Mouse (Mus musculus) kidney, adult 9 months (tissue): Measurements from ENCODE around the gene Thbs3.
"Not testable (repeated sequence)": the region's sequence is repeated elsewhere in the genome, so short reads cannot be mapped to it uniquely, and the experiment has no call there.

Experiments used
- DNase-seq: peaks from one replicate; pipeline ENCODE4 v3.0.0; 2022

Thbs3 gene

DNA sequence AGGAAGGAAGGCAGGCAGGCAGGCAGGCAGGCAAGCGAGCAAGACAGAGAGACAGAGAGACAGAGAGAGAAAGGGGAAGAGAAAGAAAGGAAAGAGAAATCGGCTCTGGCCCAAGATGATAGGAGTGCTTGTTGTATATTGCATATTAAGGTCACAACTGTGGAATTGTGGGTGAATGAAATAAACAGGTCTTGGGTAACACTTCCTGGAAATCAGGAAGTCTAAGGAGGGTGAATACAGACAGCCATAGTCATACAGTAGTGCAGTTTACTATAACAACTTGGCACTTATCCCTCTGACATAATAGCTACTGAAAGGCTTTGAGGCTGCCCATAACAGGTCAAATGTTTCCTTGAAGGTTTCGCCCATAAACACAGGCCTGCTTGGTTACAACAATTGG lies 15.1 kb upstream of the Thbs3 start:
- DNase-seq: no peak

DNA sequence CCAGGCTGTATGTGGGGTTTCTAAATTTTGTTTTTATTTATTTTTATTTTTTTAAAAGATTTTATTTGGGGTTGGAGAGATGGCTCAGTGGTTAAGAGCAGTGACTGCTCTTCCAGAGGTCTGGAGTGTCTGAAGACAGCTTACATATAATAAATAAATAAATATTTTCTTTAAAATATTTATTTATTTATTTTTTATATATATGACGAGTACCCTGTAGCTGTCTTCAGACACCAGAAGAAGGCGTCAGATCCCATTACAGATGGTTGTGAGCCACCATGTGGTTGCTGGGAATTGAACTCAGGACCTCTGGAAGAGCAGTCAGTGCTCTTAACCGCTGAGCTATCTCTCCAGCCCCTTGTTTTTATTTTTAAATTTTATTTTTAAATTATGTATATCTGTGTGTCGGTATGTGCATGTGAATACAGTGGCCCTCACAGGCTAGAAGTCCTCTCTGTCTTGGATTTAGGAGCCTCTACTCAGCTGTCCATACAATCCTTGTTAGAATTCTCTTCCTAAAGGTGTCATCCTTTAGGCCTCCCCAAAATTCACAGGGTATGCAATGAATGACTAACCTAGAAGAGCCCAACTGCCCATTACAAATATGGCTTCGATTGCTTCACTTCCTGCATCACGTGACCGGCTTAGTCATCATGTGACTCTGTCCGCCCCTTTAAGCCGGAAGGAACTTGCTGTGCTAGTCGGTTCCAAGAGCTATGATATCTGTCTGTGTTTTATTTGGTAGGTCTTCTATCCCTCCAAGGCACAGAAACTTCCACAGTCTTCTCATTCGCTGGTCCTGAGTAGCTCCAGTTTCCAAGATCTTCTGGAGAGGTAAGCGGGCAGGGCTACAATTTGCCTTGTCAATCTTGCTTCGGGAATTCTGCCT lies 12.5 kb upstream of the Thbs3 start, which contains the start of gene Gba:
Gene Gba, plus strand, starts transcription at position 676 of the 889 bp plus-strand sequence.
- peak; percentile 88 for DNase-seq

DNA sequence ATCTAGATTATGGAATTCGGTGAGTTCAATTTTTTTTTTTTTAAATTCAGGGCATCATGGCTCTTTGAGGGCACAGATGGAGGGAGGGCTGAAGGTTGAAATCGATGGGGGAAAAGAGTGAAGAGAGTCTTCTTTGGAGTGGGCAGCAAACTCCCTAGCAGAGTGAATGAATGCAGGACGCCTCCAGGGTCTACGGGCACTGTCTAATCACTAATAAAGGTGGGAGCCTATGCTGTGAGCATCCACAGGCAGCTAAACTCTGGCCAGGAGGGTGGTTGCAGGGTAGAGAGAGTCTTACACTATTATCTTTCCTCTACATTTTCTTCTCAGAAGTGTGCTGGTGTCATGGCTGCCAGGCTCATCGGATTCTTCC lies 11.9 kb upstream of the Thbs3 start:
- DNase-seq: no peak

DNA sequence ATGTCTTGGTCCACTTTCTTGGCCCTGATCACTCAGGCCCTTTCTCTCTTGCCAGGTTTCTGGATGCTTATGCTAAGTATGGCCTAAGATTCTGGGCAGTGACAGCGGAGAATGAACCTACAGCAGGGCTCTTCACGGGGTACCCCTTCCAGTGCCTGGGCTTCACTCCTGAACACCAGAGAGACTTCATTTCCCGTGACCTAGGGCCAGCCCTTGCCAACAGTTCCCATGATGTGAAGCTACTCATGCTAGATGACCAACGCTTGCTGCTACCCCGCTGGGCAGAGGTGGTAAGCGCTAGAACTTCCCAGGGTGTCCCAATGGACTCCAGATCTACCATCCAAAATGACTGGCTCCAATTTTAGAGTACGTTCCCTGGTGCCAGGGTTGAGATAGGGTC lies 8.9 kb upstream of the Thbs3 start:
- DNase-seq: no peak

DNA sequence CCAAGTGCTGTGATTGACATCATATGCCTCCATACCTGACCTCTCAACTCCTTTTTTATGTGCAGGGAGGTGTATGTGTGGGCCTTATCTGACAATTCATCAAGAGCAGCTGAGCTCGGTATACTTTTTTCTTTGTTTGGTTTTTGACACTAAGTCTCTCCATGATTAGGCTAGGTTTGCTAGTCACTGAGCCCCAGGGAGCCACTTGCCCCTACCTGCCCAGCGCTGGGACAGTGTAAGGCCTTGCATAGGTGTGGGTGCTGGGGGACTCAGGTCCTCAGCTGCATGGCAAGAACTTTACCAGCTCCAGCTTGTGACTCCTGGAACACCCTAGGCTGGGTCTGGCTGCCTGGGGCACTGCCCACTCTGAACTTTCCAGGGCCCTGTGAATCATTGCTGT lies 8.3 kb upstream of the Thbs3 start:
- no peak for DNase-seq

DNA sequence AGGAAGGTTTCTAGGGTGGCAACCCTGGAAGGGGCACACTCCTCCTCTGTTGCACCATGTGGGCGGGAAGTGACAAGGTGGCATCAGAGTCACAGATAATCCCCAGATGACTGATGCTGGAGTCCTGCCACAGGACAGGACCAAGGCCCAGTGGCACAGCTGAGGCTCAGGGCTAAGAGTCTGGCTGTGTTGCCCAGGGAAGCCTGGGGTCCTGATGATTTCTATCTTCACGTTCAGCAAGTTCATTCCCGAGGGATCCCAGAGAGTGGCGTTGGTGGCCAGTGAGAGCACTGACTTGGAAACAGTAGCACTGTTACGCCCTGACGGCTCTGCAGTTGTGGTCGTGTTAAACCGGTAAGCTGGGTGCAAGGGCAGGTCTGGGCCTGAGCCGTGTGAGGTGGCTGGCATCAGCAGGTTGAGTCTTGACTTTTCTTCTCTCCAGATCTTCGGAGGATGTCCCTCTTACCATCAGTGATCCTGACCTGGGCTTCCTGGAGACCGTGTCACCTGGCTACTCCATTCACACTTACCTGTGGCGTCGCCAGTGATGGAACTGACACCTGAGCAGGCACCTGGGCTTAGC lies 6.8 kb upstream of the Thbs3 start:
- DNase-seq: no peak

DNA sequence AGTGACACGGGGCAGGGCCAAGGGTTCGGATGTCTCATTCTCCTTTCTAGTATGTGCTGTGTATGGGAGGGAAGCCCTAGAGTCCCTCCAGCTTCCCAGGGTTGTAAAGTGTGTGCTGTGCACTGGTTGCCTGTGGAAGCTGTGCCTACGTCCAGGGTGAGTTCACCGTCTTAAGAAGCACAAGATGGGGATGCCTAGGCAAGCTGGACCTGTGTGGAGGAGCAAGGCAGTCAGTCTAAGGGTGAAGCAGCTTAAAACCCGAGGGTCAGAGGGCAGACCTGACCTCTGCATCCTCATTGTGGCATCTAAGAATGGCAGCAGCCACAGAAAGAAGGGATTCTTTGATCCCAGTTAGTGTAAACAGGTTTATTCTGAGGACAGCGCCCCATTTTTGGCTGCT lies 6.2 kb upstream of the Thbs3 start:
- no peak for DNase-seq

DNA sequence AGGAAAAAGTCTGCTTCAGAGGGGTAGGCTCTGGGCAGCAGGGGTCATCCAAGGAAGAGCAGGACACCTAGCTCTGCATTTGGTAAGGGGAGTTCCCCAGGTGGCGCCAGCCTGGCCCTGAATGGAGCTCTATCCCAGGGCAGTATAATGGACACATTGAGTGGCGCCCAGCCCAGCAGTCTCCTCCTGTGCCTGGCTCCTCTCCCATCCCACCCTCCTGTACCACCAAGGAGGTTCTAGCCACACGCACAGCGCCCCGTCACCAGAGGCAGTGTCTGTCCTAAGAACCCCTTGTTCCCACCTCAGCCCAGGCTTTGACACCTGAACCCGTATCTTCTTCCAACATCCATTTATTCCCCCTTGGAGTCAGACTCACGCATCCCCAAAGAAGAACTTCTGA lies 5.2 kb upstream of the Thbs3 start:
- no peak for DNase-seq

DNA sequence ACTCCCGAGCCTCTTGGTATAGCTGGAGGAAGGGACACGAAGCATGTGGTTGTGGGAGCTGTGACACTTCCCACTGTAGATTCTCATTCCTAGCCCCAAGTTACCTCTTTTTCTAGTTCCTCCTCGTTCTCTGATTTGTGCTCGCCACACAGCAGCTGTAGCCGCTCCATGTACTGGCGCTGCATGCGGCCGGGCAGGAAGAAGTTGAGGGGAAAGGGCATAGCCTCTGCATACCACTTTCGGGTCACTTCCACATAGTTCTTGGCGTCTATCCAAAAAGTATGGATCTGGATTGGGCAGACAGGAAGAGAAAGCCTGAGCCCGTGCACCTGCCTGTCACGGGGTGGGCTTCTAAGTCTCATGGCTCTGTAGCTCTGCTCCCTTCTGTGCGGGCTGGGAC lies 4.8 kb upstream of the Thbs3 start:
- DNase-seq: no peak

DNA sequence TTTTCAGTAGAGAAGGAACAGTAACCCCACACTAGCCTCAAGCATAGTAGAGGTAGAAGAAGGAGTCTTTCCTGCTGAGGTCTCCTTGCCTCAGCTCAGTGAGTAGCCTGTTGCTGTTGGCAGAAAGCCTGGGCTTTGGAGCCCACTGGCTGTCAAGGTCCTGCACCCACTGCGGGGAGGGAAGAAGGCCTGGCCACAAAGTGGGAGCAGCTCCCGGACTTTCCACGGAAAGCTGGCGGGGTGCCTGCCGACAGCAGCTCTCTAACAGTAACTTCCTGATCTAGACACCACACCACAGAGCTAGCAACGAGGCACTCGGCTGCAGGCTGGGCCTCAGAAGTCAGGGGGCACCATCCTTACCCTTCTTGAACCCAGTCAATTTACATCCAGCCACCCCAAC lies 4.2 kb upstream of the Thbs3 start:
- peak; percentile 49 for DNase-seq

DNA sequence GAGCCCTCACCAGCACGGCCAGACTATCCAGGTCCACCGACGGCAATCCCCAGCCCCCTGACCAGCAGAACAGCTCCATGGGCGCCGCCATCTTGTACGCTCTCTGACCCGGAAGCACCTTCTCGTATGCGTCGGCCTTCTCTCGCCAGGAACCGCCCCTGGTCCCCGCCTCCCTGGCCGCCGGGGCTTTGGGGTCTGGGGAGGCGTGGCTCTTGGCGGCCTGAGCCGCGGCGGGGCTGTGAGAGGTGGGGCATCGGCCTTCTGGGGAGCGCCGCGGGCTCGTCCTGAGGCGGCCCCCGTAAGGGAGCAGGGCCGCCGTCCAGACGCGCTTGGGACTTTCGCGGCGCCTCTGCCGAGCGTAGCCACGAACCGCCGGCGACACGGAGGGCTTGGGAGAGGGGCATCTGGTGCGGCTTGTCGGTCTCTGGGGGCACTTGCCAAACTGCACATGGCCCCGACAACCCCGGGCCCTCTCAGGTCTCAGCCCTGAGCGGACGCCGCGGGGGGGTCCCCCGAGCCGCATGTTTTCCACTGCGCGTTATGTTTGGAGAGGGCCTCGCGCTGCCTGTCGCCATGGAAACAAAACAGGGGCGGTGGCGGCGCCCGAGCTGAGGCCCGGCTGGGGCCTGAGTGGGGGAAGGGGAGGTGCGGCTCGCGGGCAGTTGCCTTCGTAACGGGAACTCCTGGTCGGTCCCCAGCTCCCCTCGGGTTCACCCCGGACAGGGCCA lies 1.0 kb upstream of the Thbs3 start:
- DNase-seq: peak; percentile 91

DNA sequence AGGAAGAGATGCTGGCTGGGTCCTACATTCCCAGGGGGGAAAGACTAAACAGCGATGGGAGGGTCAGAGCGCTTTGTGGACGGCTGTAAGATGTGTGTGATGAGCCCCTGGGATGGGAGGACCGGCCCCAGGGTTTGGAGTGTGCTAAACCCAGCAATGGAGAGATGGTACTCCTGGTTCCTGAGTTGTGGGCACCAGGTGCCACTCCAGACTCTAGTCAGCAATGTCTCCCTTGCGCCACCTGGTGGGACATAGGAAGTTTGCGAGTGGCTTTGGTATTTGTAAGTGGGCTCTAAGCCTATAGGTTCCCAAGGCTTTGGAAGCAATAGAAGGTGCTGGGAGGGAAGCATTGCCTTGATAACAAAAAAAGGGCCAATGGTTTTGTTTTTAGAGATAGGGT lies 873 bp downstream of the Thbs3 start:
- peak; percentile 90 for DNase-seq

DNA sequence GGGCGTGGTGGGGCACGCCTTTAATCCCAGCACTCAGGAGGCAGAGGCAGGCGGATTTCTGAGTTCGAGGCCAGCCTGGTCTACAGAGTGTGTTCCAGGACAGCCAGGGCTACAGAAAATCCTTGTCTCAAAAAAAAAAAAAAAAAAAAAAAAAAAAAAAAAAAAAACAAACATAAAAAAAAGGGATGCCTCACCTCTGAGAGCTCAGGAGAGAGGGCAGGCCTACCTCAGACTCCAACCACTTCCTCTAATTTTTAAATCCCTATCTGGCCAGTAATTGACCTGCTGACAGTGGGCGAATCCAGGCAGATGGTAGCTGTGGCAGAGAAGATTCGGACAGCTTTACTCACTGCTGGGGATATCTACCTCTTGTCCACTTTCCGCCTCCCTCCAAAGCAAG lies 1.4 kb downstream of the Thbs3 start:
- DNase-seq: not testable (repeated sequence)

DNA sequence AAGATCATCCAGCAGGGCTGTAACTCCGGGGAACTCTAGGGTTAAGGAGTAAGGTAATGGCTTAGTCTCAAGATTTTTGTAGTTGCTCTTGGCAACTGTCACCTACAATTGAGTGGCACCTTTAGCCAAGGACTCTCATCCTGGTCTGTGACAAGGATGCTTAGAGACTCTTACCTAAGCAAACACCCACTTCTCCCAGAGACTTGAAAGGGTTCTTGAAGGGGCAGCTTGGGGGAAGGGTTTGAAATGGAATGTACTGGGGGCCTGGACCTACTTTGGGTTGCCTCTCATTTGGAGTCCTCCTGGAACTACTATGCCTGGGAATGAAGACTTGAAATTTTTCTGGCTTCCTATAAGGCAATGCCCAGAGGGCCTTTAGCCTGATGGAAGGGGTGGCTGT lies 3.3 kb downstream of the Thbs3 start:
- DNase-seq: no peak

DNA sequence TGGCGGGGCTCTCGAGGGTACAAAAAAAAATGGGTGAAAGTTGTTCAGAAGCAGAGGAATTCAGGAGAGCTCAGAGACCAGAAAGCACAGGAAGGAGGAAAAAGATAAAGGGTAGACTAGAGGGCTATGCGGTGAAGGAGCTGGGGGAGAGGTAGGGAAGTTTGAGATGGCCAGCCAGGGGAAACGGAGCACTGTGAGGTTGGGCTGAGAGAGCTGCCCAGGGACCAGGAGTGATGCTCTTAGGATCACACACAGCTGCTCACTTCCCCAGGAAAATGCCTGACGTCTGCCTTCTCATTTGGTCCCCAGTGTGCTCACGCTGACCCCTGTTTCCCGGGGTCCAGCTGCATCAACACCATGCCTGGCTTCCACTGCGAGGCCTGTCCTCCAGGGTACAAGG lies 4.6 kb downstream of the Thbs3 start:
- no peak for DNase-seq

DNA sequence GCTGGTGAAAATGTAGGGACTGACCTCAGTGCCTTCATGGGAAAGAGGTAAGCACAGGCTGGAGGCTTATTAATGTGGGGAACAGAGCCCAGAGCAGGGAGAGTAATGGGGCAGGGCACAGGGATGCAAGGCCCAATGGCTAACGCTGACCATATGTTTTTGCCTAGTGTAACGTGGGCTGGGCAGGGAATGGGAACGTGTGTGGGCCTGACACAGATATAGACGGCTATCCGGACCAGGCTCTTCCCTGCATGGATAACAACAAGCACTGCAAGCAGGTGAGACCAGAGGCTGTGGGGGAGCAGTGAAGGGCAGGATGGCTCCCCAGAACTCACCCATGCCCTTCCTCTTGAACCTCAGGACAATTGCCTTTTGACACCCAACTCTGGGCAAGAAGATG lies 6.2 kb downstream of the Thbs3 start:
- no peak for DNase-seq

DNA sequence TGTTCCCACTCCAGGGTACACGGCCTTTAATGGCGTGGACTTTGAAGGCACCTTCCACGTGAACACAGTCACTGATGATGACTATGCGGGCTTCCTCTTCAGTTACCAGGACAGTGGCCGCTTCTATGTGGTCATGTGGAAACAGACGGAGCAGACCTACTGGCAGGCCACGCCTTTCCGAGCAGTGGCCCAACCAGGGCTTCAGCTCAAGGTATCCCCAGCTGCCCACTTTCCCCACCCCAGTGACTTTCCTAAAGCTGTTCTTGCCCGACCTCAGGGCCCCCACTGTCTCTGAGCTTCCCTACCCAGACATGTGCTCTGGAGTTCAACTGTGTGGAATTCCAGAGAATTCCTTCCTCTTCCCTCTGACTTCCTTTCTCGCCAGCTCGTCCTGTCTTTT lies 9.8 kb downstream of the Thbs3 start:
- DNase-seq: no peak

DNA sequence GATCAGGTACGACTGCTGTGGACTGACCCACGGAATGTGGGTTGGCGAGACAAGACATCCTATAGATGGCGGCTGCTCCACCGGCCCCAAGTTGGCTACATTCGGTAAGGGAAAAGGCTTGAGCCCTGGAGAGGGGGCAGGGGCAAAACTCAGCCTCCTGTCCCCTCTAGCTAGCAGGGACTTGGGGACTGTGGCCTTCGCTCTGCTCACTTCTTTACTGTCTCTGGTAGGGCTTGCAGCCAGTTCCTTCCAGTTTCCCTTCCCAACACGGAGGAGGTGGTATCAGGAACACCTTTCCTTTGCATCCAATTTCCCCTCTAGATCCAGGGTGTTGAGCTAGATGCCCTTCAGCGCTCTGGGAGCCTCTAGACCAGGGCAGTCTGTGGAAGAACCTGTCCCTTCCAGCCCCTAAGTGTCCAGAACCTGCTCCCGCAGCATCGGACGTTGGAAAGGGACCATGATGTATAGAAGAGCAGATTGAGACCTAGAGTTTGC lies 10.4 kb downstream of the Thbs3 start:
- DNase-seq: no peak

DNA sequence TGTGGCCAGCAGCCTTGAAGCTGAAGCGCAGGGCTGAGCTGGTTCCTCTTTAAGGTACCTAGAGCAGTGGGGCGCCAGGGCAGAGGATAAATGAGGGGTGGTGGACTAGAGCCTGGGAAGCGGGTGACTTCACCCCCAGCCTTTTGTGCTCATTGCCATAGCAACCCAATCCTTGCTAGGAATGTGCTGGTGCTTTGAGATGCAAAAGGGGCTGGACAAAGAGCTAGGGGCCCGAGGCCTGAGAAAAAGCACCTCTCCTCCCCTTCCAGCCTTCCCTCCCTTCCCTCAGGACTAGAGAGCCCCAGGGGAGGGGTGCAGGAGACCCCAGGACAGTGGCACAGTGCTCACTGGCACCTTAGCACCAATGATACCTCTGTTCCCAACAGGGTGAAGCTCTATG lies 10.9 kb downstream of the Thbs3 start:
- no peak for DNase-seq

DNA sequence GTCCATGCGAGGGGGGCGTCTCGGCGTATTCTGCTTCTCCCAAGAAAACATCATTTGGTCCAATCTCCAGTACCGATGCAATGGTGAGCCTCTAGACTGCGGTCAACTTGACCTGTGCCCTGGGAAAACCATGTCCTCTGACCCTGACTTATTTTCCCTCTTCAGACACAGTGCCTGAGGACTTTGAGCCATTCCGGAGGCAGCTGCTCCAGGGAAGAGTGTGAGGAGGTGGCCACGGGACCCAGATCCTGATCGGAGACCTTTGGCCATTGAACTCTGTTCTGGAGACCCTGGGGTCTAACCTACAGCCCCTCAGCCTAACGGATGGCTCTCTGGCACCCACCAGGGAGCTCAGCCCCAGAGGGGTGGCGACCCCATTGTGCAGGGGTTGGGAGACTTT lies 11.4 kb downstream of the Thbs3 start:
- no peak for DNase-seq

DNA sequence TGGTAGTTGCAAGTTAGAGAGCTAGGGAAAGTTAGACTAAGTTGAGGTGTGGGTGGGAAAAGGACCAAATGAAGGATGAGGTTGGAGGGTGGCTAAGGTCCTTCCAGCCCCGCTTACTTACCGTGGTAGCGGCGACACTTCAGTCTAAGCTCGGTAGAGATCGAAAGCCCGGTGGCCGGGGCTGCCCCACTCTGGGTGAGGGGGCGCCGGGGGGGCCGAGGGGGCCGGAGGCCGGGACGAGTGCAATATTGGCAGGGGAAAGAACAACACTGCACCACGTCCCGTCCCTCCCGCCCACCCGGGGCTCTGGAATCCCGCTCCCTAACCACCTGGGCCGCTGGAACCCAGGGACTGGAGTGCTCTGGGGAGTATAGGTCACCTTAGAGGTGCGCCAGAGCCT lies 11.9 kb downstream of the Thbs3 start, which contains the start of gene Mtx1:
Gene Mtx1, minus strand, starts transcription at position 189 of the 400 bp plus-strand sequence.
- DNase-seq: no peak

DNA sequence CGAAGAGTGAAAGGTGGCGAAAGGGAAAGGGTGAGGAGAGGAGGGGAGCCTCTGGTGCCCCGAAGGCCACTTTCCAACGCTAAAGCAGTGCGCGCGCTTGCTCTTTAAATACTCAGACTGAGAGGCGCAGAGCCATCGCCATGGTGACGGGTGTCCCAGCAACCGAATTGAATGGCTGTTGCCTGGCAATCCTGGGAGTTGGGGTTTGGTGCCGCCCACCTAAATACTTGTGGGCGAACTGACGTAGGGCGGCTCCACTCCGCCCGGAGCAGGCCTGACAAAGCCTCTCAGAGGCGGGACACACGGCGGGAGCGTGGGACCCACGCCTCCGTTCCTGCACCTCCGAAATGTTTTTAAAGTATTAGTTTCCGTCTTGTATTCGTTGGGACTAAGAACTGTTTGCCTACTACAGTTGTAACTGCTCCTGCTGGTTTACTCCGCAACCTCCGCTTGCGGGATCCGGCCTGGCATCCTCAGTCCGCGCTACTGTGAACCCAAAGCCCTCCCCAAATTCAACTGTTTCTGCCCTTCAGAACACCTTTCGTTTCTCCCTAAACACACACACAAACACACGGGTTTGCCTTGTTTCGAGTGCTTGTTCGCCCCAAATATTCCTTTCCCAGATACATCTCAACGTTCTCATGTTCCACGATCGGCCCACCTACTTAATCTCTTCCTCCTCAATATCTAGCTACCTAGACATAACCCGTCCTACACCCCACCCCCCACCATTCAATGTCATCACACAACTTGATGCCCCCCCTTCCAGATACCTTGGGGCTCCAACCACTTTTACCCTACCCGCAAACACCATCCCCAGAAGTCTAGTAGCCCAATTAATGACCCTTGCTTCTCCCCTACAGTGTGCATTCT lies 12.6 kb downstream of the Thbs3 start:
- DNase-seq: peak; percentile 87

DNA sequence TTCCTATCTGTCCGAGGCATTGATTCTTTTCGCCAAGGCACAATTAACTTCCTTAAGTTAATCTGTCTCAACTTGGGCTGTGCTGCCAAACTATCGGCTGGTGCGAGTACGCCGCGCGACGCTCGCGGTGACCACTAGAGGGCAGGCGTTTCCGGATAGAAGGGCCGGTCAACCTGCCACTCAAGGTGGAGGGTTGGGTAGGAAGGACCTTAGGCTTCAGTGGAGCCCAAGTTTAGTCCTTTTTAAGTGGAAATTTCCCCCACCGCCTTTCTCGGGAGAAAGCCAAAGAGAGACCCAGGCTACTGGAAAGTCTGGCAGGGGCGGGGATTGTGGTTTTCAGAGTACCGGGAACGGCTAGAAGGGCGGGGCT lies 13.2 kb downstream of the Thbs3 start:
- peak; percentile 96 for DNase-seq
